Comparison of ENCODE assay signal across 25 mouse cellular contexts in genomic region chr2:91088987-91089386, GRCm38 (mm10). TPM values are rescaled to one million over a fixed set of nuclear protein-coding genes. Genes with fewer than 3 reads are reported as not detected.
A peak's percentile ranks its signal among the peaks of the same experiment; 100 is the strongest.
DNase-seq lines count a peak whose midpoint lies in the region; ATAC-seq and TF ChIP-seq lines count a peak whose summit lies in the region.
"Had no signal": no experiment of that assay in that cellular context is flagged by ENCODE, and none has a peak within 500 bp of the region (broad histone marks: within the 10 kb centered on the region; RNA-seq: fewer than 3 reads in every experiment).

No protein-coding gene starts in this region.

- intact Hi-C loops in gastrocnemius, adult 2 months (cut with DNase I) = no loop called here
- intact Hi-C loops in gastrocnemius, postnatal 36 days (cut with DNase I) = no loop called here

- no peaks in the 10 kb centered on the region for H3K27me3 ChIP-seq in liver, embryonic 12.5 days (replicated peaks)
- H3K27me3 ChIP-seq in megakaryocyte, embryonic 14.5 days (replicated peaks) = no peaks in the 10 kb centered on the region
- H3K27me3 ChIP-seq: forebrain, embryonic 12.5 days; heart, embryonic 15.5 days; hindbrain, embryonic 15.5 days; intestine, embryonic 15.5 days; neural tube, embryonic 15.5 days had no signal

- H3K4me3 ChIP-seq in gastrocnemius, adult 2 months = no peak overlapping the region
- H3K4me3 ChIP-seq in liver, embryonic 12.5 days = no peak overlapping the region
- H3K4me3 ChIP-seq in megakaryocyte, embryonic 14.5 days (replicated peaks) = peak overlapping the region; percentile 47
- H3K4me3 ChIP-seq: forebrain, embryonic 12.5 days; heart, adult 2 months; heart, embryonic 15.5 days; hindbrain, embryonic 15.5 days; intestine, embryonic 15.5 days; limb, embryonic 15.5 days; myocyte; neural tube, embryonic 15.5 days had no signal

- H3K4me1 ChIP-seq in liver, embryonic 12.5 days = peaks cover 36% of the 10 kb centered on the region
- peaks cover 95% of the 10 kb centered on the region for H3K4me1 ChIP-seq in megakaryocyte, embryonic 14.5 days
- H3K4me1 ChIP-seq: heart, embryonic 15.5 days; hindbrain, embryonic 15.5 days; intestine, embryonic 15.5 days; limb, embryonic 15.5 days; neural tube, embryonic 15.5 days had no signal

- peak; percentile 48; the same call in 1 of the 2 replicates for ATAC-seq in liver, embryonic 12.5 days
- ATAC-seq: CD4-positive, CD25-positive, alpha-beta regulatory T cell, adult 4 months; intestine, embryonic 15.5 days had no signal

- H3K36me3 ChIP-seq in liver, embryonic 12.5 days = no peaks in the 10 kb centered on the region
- peaks cover 8% of the 10 kb centered on the region for H3K36me3 ChIP-seq in megakaryocyte, embryonic 14.5 days (replicated peaks; ENCODE audit: low read length)
- H3K36me3 ChIP-seq: forebrain, embryonic 12.5 days; heart, embryonic 15.5 days; hindbrain, embryonic 15.5 days; intestine, embryonic 15.5 days; limb, embryonic 15.5 days; neural tube, embryonic 15.5 days had no signal

- peak overlapping the region; percentile 8; the same call in 1 of the 2 replicates for H3K27ac ChIP-seq in gastrocnemius, adult 2 months
- H3K27ac ChIP-seq in liver, embryonic 12.5 days = peak overlapping the region; percentile 27; the same call in 1 of the 2 replicates
- H3K27ac ChIP-seq: forebrain, embryonic 12.5 days; heart, adult 2 months; heart, embryonic 15.5 days; hindbrain, embryonic 15.5 days; intestine, embryonic 15.5 days; limb, embryonic 15.5 days; neural tube, embryonic 15.5 days; stomach, postnatal 0 days had no signal

- H3K9ac ChIP-seq in liver, embryonic 12.5 days = no peak overlapping the region
- H3K9ac ChIP-seq: forebrain, embryonic 12.5 days; heart, embryonic 15.5 days; hindbrain, embryonic 15.5 days; intestine, embryonic 15.5 days; limb, embryonic 15.5 days; neural tube, embryonic 15.5 days had no signal

- no peak for DNase-seq in gastrocnemius, adult 2 months
- no peak for DNase-seq in gastrocnemius, postnatal 36 days
- peak; percentile 59 for DNase-seq in 416B (ENCODE audit: low read depth)
- no peak for DNase-seq in kidney, postnatal 14 days
- DNase-seq in adrenal gland, postnatal 10 days = no peak
- no peak for DNase-seq in layer of hippocampus, postnatal 10 days (ENCODE audit: low spot score in 2 of 2)
- DNase-seq: cerebellum, adult 9-11 months; heart, adult 2 months; heart, postnatal 4 days; layer of hippocampus, postnatal 36 days; midbrain, embryonic 14.5 days; right cerebral cortex, postnatal 25 days; thymus, postnatal 14 days had no signal

- no peak for TF ChIP-seq CTCF in gastrocnemius, adult 2 months (IDR thresholded peaks at IDR 0.05)

- WGBS in liver, embryonic 12.5 days (ENCODE audit: insufficient replicate concordance) = 37% methylated on average over 9 of the region's 9 CpGs

- H3K9me3 ChIP-seq in liver, embryonic 12.5 days (replicated peaks) = no peaks in the 10 kb centered on the region
- no peaks in the 10 kb centered on the region for H3K9me3 ChIP-seq in megakaryocyte, embryonic 14.5 days
- H3K9me3 ChIP-seq: forebrain, embryonic 12.5 days; heart, embryonic 15.5 days; hindbrain, embryonic 15.5 days; intestine, embryonic 15.5 days; limb, embryonic 15.5 days; neural tube, embryonic 15.5 days had no signal

- no peak overlapping the region for H3K4me2 ChIP-seq in liver, embryonic 12.5 days
- H3K4me2 ChIP-seq: forebrain, embryonic 12.5 days; heart, embryonic 15.5 days; hindbrain, embryonic 15.5 days; intestine, embryonic 15.5 days; limb, embryonic 15.5 days; neural tube, embryonic 15.5 days had no signal

RNA-seq across cellular contexts. Expression of gene Spi1, which starts 6.8 kb away (rescaled TPM):
- 1 to 10 TPM in 1 of 2 experiments, under 1 TPM in 1; 0.87 to 1.2 TPM for total RNA-seq in gastrocnemius, adult 2 months (2021)
- 1 to 10 TPM in 1 of 2 experiments, under 1 TPM in 1; 0.91 to 1.1 TPM for total RNA-seq in gastrocnemius, postnatal 36 days (2021)
- polyA plus RNA-seq in liver, embryonic 12.5 days (2016; fragmentation: Nextera tagmentation; extraction: Ambion mirVana) = 16.8 and 18.5 TPM in 2 replicates
- 24.1 and 123 TPM in 2 replicates for polyA plus RNA-seq in megakaryocyte, embryonic 14.5 days (2012; ENCODE audit: insufficient read depth, low replicate concordance)
- 1 to 10 TPM; 5.3 to 8.7 TPM for total RNA-seq in adrenal gland, postnatal 10 days (2021)
- 1 to 10 TPM; 4.5 to 6.0 TPM for total RNA-seq in layer of hippocampus, postnatal 10 days (2021)

RNA-seq across cellular contexts. Expression of gene Slc39a13, which starts 18.8 kb away (rescaled TPM):
- total RNA-seq in gastrocnemius, adult 2 months (2021) = 10 to 100 TPM; 18.7 to 22.0 TPM
- 10 to 100 TPM; 21.1 to 21.7 TPM for total RNA-seq in gastrocnemius, postnatal 36 days (2021)
- polyA plus RNA-seq in liver, embryonic 12.5 days (2016; fragmentation: Nextera tagmentation; extraction: Ambion mirVana) = 15.1 and 15.3 TPM in 2 replicates
- 28.0 and 30.3 TPM in 2 replicates for polyA plus RNA-seq in megakaryocyte, embryonic 14.5 days (2012; ENCODE audit: insufficient read depth, low replicate concordance)
- 10 to 100 TPM; 22.3 to 30.5 TPM for total RNA-seq in adrenal gland, postnatal 10 days (2021)
- total RNA-seq in layer of hippocampus, postnatal 10 days (2021) = 10 to 100 TPM; 26.4 to 28.9 TPM

RNA-seq across cellular contexts. Expression of gene Mybpc3, which starts 29.0 kb away (rescaled TPM):
- under 1 TPM in 1 of 2 experiments, not detected in 1; 0.06 TPM for total RNA-seq in gastrocnemius, adult 2 months (2021)
- total RNA-seq in gastrocnemius, postnatal 36 days (2021) = not detected
- 0.23 and 0.39 TPM in 2 replicates for polyA plus RNA-seq in liver, embryonic 12.5 days (2016; fragmentation: Nextera tagmentation; extraction: Ambion mirVana)
- 0.20 TPM in 1 of 2 replicates, not detected in the other for polyA plus RNA-seq in megakaryocyte, embryonic 14.5 days (2012; ENCODE audit: insufficient read depth, low replicate concordance)
- total RNA-seq in adrenal gland, postnatal 10 days (2021) = under 1 TPM; 0.09 TPM
- total RNA-seq in layer of hippocampus, postnatal 10 days (2021) = under 1 TPM; 0.38 to 0.55 TPM
- polyA plus RNA-seq: CD4-positive, CD25-positive, alpha-beta regulatory T cell, adult 4 months; hindbrain, embryonic 15.5 days; kidney, embryonic 14.5 days; midbrain, embryonic 14.5 days; neural tube, embryonic 15.5 days had no signal

RNA-seq across cellular contexts. Expression of gene Psmc3, which starts 35.2 kb away (rescaled TPM):
- total RNA-seq in gastrocnemius, adult 2 months (2021) = 100 to 1,000 TPM; 226 to 256 TPM
- 100 to 1,000 TPM; 223 to 229 TPM for total RNA-seq in gastrocnemius, postnatal 36 days (2021)
- polyA plus RNA-seq in liver, embryonic 12.5 days (2016; fragmentation: Nextera tagmentation; extraction: Ambion mirVana) = 220 and 223 TPM in 2 replicates
- 29.3 and 127 TPM in 2 replicates for polyA plus RNA-seq in megakaryocyte, embryonic 14.5 days (2012; ENCODE audit: insufficient read depth, low replicate concordance)
- 100 to 1,000 TPM; 174 to 182 TPM for total RNA-seq in adrenal gland, postnatal 10 days (2021)
- 100 to 1,000 TPM; 190 to 221 TPM for total RNA-seq in layer of hippocampus, postnatal 10 days (2021)

RNA-seq across cellular contexts. Expression of gene Rapsn, which starts 53.6 kb away (rescaled TPM):
- total RNA-seq in gastrocnemius, adult 2 months (2021) = 10 to 100 TPM; 28.3 to 30.2 TPM
- 10 to 100 TPM; 21.7 to 23.9 TPM for total RNA-seq in gastrocnemius, postnatal 36 days (2021)
- polyA plus RNA-seq in liver, embryonic 12.5 days (2016; fragmentation: Nextera tagmentation; extraction: Ambion mirVana) = 0.57 and 0.94 TPM in 2 replicates
- 6.0 and 10.3 TPM in 2 replicates for polyA plus RNA-seq in megakaryocyte, embryonic 14.5 days (2012; ENCODE audit: insufficient read depth, low replicate concordance)
- 1 to 10 TPM; 1.7 to 5.0 TPM for total RNA-seq in adrenal gland, postnatal 10 days (2021)
- under 1 TPM in 1 of 2 experiments, not detected in 1; 0.57 TPM for total RNA-seq in layer of hippocampus, postnatal 10 days (2021)
